Mouse (Mus musculus) layer of hippocampus, adult 8-10 months (tissue): ENCODE measurements around the gene Abcb6. TPM values are rescaled to one million over a fixed set of nuclear protein-coding genes. Genes with fewer than 3 reads are reported as not detected.
A peak's percentile ranks its signal among the peaks of the same experiment; 100 is the strongest.

Experiments
- DNase-seq, 2 experiments: peaks; one replicate each; pipeline ENCODE4 v3.0.0; 2022; ENCODE audit warnings: low spot score in 2 of 2
- total RNA-seq, 4 experiments: library from RNA; stranded (reverse); gene quantifications; 2 replicates each; pipeline ENCODE4 v1.2.4; 2022

The Abcb6 gene
- total RNA-seq: 10 to 100 TPM; 23.6 to 32.0 (median 26.2) TPM

DNA sequence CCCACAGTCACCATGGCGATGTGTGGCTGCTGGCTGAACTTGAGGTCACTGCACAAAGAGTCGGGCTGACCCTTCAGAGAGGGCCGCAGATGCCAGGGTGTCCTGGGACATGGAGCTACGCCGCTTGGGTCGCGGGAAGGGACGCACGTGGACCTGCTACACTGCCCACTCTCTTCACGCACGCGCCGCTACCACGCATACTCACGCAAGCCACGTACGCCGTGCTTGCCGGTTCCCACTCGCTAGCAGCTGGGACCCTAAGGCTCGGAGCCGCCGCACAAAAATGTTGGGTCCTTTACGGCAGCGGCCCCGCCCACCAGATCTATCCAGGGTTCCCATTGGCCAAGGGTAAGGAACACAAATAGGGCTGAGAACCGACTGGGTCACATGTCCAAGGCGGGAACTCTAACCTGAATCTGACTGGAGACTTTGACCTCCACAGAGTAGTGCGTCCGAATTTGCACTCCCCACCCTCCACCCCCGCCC, at the start of gene Abcb6:
Gene Abcb6, minus strand, starts transcription at position 288 of the 486 bp plus-strand sequence.
- DNase-seq: peak; percentile 92 to 95

DNA sequence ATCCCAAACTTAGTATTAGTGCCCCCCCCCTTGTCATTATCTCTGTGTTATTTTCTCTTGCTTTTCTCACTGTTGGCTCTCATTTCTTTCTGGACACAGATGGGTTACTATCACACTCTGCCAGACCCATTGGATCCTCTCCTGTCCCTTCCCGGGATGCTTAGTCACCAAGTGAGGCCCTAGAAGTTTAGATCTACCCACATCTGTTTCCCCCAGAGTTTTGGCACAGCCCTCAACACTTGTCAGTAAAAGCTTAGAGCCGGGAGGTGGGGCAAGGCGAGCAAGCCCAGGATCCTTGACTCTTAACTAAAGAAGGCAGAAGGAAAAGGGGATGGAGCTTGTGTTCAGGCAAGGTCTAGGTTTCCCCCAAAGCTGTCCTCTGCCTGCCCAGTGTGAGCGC, 49.0 kb upstream of the Abcb6 start:
- no peak for DNase-seq

DNA sequence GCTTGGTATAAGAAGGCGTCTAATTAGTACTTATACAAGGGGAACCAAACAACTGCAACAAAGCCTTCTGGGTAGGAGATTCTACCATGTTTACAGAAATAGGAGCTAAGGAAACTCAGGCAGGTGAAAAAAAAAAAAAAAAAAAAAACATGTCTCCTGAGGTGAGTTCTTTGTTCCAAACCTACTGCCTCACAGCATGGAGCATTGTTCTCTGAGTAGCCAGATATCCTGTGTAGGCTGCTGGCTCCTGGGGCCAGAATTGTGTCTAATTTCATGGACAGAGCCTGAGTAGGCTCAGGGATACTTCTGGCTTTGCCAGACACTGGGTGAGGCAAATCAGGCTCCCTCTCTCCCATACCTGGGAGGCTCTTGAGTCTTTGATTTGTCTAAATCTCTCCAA, 47.5 kb upstream of the Abcb6 start:
- DNase-seq: no peak

DNA sequence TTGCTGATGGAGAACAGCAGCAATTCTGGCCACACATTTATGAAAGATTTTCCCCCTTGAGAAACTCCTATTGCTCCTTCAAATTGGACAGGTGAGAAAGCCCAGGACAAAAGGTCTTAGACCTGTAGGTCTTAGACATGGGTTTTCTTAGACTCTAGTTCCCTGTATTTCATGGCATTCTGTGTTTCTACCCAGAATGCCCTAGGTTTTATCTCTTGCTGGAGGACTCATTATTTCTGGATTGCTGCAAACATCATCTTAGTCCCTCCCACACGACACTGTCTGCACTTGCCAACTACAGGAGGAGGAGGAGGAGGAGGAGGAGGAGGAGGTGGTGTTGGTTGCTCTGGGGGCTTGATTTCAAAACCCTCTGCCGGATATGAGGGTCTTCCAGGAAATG, 45.9 kb upstream of the Abcb6 start:
- DNase-seq: no peak

DNA sequence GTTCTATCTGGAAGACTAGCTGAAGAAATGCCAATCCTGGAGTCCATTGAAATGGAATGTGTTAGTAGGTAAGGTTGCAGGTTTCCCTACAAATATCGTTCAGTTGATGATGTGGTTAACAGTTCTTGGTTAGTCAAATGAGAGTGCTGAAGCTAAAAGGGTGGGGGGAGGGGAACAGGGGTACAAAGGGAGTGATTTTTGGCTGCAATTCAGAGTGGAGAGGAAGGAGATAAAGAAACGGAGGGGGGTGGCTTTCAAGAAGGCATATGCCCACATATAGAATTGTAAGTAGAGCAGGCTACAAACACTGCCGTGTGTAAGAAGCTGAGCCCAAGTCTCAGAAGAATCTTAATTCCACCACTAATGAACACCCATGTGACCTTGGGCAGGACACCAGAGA, 45.3 kb upstream of the Abcb6 start:
- DNase-seq: no peak

DNA sequence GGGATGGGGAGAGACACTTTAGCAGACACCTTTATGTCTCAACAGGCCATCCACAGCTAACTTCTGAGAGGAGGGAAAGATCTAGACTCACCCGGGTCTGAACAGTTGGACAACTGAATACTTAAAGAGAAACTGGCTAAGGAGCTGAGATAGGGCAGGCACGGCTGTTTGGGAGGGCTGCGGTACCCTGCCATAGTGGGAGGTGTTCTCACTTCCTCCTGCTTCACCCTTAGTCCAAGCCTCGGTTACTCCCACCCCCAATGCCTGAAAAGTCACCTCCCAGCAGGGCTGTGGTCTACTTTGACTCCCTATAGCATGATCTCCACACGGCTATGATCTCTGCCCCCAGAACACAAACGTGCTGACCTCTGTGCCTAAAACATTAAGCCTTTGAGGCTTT, 43.3 kb upstream of the Abcb6 start:
- no peak for DNase-seq

DNA sequence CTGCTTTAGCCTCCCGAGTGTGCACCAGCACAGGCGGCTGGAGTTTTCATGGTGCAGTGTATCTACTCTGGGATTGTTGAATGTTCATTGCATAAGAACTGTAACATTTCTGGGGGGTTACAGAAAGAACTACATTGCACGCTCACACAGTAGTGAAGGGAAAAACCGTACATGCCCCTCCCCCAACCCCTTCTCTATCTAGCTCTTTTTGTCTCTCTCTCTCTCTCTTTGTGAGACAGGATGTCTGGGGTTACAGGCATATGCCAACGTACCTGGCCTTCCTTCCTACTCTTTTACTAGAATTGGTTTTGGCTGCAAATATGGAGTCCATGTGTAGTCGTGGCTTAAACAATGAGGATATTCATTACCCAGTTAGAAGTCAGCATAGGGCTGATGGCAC, 42.7 kb upstream of the Abcb6 start:
- no peak for DNase-seq

DNA sequence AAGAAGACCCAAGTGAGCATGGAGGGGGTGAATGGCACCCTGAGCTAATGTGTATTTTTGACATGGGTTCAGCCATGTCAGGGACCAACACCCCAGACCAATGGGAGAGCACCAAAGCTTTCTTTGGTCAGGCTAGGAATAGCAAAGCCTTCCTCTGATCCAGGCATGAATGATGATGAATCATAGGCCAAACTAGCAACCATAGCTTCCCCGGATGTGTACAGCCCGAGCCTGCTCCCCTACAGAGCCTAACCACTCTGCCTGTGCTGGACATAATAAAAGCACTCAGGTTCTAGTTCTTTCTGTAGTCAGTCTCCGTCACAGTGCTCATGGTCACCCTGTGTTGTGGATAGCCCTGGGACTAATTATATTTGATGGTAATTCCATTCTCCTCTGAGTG, 41.3 kb upstream of the Abcb6 start:
- DNase-seq: no peak

DNA sequence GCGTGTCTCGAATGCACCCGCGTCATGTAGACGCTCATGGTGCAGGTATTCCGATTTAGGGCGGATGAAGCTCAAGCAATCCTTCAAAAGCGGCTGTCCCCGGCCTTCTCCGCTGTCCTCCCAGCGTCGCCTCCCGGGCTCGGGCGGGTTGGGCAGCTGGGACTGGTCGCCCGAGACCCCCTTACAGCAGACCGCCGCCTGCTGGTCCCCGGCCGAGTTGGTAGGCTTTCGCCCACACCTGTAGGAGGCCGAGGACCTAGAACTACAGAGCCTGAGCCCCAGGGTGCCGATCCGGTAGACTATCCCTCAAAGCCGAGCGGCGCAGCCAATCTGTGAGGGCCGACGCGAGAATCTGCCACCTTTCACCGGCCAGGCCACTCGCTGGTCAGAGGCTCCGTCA, 39.3 kb upstream of the Abcb6 start, which contains the start of gene Tuba4a:
Gene Tuba4a, minus strand, starts transcription at position 335 of the 400 bp plus-strand sequence.
- peak in 1 of 2 experiments; percentile 22 for DNase-seq

DNA sequence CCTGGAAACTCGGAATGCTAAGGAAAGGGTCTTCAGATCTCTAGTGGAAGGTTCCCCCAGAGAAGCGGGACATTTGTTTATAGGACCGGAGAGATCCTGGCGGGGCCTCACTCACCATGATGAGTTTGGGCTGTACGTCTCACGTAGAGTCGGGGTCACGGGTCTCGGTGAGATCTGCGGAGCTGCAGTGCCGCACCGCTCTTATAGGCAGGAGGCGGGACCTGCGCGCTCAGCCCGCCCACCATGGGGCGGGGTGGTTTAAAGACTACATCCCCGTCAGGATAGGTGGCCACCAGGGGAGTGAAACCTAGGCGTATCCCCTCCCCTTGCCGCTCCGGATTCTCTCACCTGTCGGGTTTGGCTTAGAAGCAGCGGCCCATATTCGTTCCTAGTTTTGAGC, 38.9 kb upstream of the Abcb6 start:
- DNase-seq: peak; percentile 88 to 92

DNA sequence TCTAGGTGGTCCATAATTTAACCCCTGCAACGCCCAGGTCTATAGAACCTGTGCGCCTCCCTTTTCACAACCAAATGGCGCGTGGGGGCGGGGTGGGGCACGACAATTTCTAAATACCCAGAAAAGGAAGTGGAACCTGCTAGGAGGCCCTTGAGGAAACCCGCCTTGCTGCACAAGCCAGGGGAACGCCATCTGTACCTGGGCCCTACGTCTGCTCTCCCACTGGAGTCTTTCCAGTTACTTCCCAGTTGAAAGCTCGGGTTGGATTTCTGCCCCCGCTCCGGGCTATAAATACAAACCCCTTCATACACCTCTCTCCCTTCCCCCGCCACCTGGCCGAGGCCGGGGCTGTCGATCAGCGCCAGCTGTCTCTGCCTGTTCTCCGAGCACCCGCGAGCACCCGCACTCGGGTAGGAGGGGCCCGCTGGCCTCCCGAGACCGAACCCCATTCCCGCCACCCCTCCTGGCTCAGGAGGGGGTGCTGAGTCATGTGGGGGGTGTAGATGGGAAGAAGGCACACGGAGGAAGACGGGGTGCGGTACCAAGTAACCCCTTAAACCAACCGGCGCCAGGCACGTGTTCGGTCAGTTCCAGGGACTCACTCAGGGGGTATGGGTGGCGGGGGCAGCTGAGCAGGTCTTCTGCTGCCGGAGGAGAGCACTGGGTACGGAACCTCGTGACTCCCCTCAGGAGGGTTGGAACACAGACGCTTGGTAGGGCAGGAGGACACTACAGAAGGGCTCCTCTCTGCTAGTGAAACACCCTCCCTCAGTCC, 38.2 kb upstream of the Abcb6 start:
- DNase-seq: peak; percentile 67 to 73

DNA sequence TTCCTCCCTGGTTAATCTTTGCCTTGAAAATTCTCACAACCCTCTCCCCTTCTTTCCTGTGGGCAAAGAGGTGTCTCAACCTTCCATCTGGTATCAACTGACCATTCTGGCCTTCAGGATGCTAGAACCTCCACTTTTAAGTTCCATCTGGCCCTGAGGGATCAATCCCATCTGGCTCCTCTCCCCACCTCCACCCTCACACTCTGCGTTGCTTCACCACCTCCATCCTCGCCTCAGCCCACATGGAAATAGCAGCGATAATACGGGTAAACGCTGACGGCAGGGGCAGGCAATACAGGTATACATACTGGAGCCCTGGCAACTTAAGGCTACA, 37.7 kb upstream of the Abcb6 start:
- DNase-seq: peak in 1 of 2 experiments; percentile 38

DNA sequence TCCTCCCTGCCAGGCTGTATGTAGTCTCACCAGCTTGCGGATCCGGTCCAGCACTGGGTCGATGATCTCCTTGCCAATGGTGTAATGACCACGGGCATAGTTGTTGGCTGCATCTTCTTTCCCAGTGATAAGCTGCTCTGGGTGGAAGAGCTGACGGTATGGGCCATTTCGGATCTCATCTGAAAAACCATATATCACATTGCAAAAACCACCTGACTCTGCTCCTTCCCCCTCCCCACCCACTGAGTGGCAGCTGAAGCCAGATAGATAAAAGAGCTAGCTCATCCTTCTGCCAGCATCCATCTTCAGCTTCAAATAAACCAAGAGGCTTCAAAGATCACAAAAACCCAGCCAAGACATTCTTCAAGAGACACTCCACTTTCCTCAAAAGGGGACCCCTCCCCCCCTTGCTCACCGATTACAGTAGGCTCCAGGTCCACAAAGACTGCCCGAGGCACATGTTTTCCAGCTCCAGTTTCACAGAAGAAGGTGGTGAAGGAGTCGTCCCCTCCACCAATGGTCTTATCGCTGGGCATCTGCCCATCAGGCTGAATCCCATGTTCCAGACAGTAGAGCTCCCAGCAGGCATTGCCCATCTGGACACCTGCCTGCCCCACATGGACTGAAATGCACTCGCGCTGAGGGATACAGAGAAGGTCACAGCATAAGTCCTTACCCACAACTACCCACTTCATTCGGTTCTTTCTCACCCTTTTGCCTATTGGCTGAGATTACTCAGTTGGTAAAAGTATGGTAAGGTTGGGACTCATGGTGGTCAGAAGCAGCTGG, 36.8 kb upstream of the Abcb6 start:
- DNase-seq: peak in 1 of 2 experiments; percentile 12

DNA sequence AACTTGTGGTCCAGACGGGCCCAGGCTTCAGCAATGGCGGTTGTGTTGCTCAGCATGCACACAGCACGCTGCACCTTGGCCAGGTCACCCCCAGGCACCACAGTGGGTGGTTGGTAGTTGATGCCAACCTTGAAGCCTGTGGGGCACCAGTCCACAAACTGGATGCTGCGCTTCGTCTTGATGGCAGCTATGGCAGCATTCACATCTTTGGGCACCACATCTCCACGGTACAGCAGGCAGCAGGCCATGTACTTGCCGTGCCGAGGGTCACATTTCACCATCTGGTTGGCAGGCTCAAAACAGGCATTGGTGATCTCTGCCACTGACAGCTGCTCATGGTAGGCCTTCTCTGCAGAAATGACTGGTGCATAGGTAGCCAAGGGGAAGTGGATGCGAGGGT, 35.6 kb upstream of the Abcb6 start:
- DNase-seq: peak in 1 of 2 experiments; percentile 23

DNA sequence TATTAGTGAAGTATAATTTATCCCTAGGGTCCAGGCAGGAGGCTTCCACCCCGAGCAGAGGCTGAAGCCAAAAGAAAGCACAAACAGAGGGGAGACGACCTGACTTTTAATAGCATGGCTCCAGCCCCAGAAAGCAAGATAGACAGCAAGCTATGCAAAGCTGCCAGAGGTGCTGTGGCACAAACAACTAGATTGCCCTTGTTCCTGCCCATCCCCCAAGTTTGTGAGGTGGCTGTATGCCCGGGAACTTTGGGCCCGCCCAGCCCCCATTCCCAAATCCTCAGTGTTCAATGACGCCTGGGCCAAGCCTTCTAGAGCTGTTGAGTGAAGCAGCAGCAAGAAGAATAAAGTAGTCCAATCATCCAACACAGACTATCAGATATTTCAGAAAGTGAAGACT, 34.7 kb upstream of the Abcb6 start:
- DNase-seq: peak; percentile 76 to 81

DNA sequence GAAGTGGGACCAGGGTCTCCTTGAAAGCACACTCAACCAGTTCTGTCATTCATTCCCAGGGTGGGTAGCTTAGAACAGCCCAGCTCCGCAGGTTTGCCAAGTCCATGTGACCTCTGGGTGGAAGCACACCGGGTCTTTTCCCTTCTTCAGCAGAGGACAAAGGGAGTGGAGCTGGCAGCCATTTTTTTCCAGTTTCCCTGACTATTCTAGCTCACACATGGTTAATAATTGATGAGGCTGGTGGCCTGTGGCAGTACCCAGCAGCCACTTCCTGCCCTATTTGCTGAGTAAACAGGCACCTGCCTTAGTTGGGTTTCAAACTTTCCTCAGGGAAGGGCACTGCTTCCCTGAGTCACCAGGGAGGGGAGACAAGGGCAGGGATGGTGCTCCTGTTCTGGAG, 34.2 kb upstream of the Abcb6 start:
- DNase-seq: peak in 1 of 2 experiments; percentile 23

DNA sequence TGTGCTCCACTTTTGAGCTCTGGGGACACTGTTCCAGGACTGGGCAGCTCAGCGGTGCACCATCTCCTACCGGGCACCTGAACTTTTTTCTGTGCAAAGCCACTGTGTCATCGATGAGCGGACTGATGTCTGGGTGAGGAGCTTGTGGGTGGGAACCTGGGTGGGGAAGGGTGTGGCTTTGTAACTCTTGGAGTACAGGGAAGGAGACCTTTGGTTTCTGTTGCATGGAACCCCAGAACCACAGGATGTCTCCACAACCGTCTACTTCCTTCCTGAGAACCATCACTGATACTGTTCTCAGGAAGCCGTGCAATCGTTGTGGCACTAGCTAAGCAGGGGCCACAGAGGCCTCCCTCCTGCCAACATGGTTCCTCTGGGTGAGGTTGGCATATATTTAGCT, 32.9 kb upstream of the Abcb6 start:
- no peak for DNase-seq

DNA sequence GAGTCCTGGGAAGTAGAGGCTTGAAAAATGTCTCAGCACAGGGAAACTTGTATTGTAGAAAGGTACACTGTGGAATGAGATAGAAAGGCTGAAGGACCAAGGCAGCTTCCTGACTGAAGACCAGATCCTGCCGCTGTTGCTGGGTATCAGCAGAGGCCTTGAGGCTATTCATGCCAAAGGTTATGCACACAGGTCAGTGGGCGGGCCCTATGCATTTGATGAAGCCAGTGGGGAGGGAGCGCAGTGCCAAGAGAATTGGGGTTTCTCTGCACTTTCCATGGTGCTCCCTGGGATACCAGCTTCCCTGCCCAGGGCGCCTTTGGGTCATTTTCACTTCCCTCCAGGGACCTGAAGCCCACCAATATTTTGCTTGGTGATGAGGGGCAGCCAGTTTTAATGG, 32.4 kb upstream of the Abcb6 start:
- DNase-seq: no peak

DNA sequence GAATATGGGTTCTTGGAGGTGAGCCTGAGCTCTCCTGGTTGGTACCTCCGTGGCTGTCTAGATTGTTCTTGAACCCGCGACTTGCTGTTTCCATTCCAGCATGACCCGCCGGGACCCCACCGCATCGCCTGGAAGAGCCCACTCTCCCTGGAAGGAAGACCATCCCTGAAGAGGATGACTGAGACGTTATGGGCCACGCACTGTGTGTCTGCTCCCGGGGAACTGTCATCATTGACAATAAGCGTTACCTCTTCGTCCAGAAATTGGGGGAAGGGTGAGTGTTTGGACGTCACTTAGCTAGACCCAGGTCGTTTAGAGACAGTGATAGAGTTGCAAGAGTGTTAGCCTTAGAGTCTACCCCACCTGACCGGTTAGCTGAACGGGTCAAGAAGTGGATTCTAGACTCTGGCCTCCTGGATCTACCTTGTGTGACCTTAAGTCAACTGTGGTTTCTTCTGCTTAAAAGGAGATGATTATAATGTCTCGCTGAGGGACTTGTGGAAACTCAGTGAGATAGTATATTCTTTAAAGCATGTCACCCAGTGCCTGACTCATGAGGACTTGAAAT, 31.0 kb upstream of the Abcb6 start:
- DNase-seq: no peak

DNA sequence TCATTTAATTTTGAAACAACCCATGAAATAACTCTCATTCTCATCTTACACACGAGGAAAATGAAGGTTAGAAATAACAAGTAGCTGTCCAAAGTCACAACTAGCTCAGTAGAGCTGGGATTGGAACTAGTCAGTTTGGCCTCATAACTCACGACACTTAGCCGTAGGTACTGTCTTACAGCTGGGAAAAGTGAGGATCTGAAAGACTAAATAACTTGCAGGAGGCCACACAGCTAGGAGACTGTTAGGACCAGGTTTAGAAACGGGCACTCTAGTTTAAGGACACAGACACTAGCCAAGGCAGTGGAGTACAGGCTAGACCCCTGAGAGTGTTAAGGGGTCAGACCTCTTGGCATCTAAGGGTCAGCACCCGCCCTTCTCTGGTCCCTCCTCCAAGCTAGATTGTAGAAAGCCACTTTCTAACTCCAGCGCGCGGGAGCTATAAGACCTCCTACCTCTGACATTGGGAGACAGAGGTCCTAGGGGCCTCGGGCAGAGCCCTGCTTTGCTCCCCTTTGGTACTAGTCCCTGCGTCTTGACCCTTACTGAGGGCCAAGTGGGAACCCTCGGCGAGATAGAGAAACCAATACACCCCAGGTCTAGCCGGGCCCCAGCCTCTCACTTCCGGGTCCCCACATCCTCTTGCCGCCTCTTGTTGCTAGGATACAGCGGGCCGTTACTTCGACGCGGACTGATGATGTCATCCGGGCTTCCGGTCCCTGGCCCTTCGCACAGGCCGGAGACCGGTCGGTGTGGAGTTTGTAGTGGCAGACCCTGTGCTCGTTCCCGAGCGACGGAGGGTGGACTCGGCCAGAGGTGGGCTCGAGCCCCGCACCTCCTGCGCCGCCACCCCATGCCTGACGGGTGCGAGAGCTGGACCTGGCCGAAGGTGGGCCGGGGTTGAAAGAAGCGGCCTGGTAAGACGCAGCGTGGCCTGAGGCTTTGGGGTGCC, 30.2 kb upstream of the Abcb6 start, which contains the start of the genes Glb1l and Stk16:
Gene Glb1l, minus strand, starts transcription at position 678 of the 952 bp plus-strand sequence.
Gene Stk16, plus strand, starts transcription at position 703 of the 952 bp plus-strand sequence.
- peak; percentile 95 to 96 for DNase-seq
